Mouse (Mus musculus) limb, embryonic 11.5 days (tissue): ENCODE data around the gene Il7r. TPM values are rescaled to one million over a fixed set of nuclear protein-coding genes. Genes with fewer than 3 reads are reported as not detected.

Experiments
- ATAC-seq: fragments of 200-750 bp; cut with Nextera tagmentation; 2 replicates; pipeline ENCODE4 v1.8.0; 2017; ENCODE audit warnings: low read depth; ENCODE audit not compliant: insufficient number of reproducible peaks, low FRiP score, low TSS enrichment
- DNase-seq: peaks from one replicate; pipeline ENCODE4 v3.0.0-alpha.2; 2015; ENCODE audit warnings: low spot score
- H3K27ac ChIP-seq: fragments of 300-500 bp; sonication (generic); replicated peaks from 2 replicates; pipeline ENCODE4 v1.5.1; 2014; ENCODE audit warnings: low read depth, mild to moderate bottlenecking, low read length
- H3K27me3 ChIP-seq: fragments of 300-500 bp; sonication (generic); 2 replicates; pipeline ENCODE4 v1.6.1; 2014; ENCODE audit warnings: mild to moderate bottlenecking, low read length, mixed read lengths; ENCODE audit not compliant: control insufficient read depth, insufficient read depth
- H3K36me3 ChIP-seq: fragments of 300-500 bp; sonication (generic); 2 replicates; pipeline ENCODE4 v1.6.1; 2014; ENCODE audit warnings: mild to moderate bottlenecking, low read length, moderate library complexity, mixed read lengths; ENCODE audit not compliant: control insufficient read depth, insufficient read depth
- H3K4me1 ChIP-seq: fragments of 300-500 bp; sonication (generic); 2 replicates; pipeline ENCODE4 v1.6.1; 2014; ENCODE audit warnings: low read length, mixed read lengths; ENCODE audit not compliant: control insufficient read depth, insufficient read depth
- H3K4me2 ChIP-seq: fragments of 300-500 bp; sonication (generic); 2 replicates; pipeline ENCODE4 v1.6.1; 2014; ENCODE audit warnings: low read depth, mild to moderate bottlenecking, moderate library complexity; ENCODE audit not compliant: severe bottlenecking
- H3K4me3 ChIP-seq: fragments of 300-500 bp; sonication (generic); 2 replicates; pipeline ENCODE4 v1.5.1; 2014; ENCODE audit warnings: low read depth, low read length
- H3K9ac ChIP-seq: fragments of 300-500 bp; sonication (generic); 2 replicates; pipeline ENCODE4 v1.6.1; 2014; ENCODE audit warnings: mild to moderate bottlenecking, low read length
- H3K9me3 ChIP-seq: fragments of 300-500 bp; sonication (generic); 2 replicates; pipeline ENCODE4 v1.6.1; 2016; ENCODE audit warnings: low read length; ENCODE audit not compliant: control insufficient read depth
- WGBS: fragments of 180-500 bp; shearing (Covaris S2); extraction: QIAGEN DNeasy Blood & Tissue Kit; methylation state at CpG from one replicate; pipeline ENCODE4 v1.1.7; 2014; 5-methylcytosine and 5-hydroxymethylcytosine counted together
- polyA plus RNA-seq: library from polyadenylated mRNA; unstranded; fragments of >200 nt; fragmentation: Nextera tagmentation; extraction: Ambion mirVana; gene quantifications from 2 replicates; pipeline ENCODE4 v1.2.1, GENCODE M21; 2014

The Il7r gene
- polyA plus RNA-seq = 0.06 and 0.12 TPM in 2 replicates

DNA sequence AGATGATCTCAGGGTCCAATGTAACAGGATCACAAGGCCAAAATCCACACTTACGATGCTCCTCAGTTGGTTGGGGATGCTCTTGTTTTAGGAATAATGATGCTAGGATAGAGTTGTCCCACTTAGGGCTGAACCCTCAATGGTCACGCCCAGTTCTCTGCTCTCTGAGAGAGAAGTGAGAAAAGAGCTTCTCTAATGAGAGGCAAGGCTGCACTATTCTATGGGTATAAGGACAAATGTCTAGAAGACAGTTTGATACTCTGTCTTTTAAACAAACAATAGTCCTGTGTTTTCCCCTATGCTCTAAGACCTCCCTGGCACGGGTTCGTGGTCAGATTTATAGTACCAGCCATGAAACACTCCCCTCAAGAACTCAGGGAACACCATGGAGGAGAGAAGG lies at the start of gene Il7r:
Gene Il7r (minus strand): TSS at position 101 of the 400 bp plus-strand sequence.
- H3K9me3 ChIP-seq = no peaks in the 10 kb centered on the region
- no peak within 1 kb of the TSS for H3K4me2 ChIP-seq
- 90% methylated on average over 4 of the region's 4 CpGs for WGBS
- no peaks in the 10 kb centered on the region for H3K27me3 ChIP-seq
- DNase-seq (no peak), ATAC-seq (no peak)
- H3K4me3 ChIP-seq = no peak within 1 kb of the TSS
- no peak within 1 kb of the TSS for H3K9ac ChIP-seq
- no peaks in the 10 kb centered on the region for H3K36me3 ChIP-seq
- no peak within 1 kb of the TSS for H3K27ac ChIP-seq
- no peaks in the 10 kb centered on the region for H3K4me1 ChIP-seq

DNA sequence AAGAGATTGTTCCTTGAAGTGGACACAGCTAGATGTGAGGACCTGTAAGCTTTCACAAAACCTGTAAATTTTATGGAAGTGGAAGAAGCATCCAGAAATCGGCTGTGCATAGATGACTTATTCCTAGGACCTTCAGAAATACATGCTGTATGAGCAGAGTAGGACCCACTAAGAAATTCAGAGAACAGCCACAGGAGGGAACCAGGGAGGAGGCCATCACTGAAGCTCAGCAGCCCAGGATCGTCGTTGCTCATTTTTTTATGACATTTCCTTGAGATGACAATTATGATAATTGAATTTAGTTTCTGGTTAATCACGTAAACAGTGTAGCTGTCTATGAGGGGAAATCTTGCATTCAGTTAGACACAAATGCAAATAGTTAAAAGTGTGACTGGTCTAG lies 47.3 kb upstream of the Il7r start:
- WGBS = 84% methylated on average over 4 of the region's 4 CpGs
- Histone ChIP-seq H3K9ac (no peak overlapping the region), H3K27me3 (no peaks in the 10 kb centered on the region), H3K27ac (no peak overlapping the region), H3K4me2 (no peak overlapping the region), H3K36me3 (no peaks in the 10 kb centered on the region), H3K4me1 (no peaks in the 10 kb centered on the region), H3K4me3 (no peak overlapping the region), H3K9me3 (no peaks in the 10 kb centered on the region)
- DNase-seq (no peak), ATAC-seq (no peak)

DNA sequence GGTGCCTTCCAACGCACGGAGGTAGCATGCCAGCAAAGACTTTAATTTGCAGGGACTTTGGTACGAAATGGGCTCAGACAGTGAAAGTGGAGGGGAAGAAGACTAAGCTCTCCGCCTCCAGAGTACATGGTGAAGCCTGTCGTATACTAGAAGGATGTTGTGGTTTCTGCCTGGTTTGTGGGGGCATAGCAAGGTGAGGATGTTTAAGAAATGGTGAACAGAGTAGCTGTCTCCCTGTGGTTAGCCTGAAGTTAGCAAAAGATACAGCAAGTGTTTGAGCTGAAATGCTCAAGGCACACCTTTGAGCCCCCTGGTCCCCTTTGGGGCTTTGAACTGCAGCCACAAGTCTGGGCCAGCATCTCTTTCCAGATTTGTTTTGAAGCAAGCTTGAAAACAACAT lies 44.8 kb upstream of the Il7r start:
- WGBS = 87% methylated on average over 5 of the region's 5 CpGs
- no peak for DNase-seq
- ATAC-seq = no peak
- Histone ChIP-seq H3K4me1 (no peaks in the 10 kb centered on the region), H3K27me3 (no peaks in the 10 kb centered on the region), H3K36me3 (no peaks in the 10 kb centered on the region), H3K4me2 (no peak overlapping the region), H3K4me3 (no peak overlapping the region), H3K9ac (no peak overlapping the region), H3K9me3 (no peaks in the 10 kb centered on the region), H3K27ac (no peak overlapping the region)

DNA sequence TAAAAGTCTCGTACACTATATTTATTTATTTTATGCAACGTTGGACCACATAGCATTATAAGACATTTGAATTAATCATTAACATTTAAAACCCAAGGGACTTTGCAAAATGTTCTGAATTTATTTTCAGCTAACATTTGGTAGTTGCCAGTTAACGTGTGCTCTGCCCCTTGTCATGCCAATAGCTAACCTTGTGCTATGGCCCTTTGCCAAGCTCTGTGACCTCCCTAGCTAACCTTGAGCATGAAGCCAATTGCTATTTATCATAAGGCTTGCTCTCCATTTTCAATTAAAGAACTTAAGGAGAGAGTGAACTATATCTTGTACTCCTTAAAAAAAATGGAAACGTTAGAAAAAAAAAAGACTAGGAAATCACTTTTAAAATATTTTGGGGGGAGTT lies 43.4 kb upstream of the Il7r start:
- H3K9ac ChIP-seq = no peak overlapping the region
- H3K9me3 ChIP-seq = no peaks in the 10 kb centered on the region
- DNase-seq (no peak), ATAC-seq (no peak)
- no peak overlapping the region for H3K27ac ChIP-seq
- H3K27me3 ChIP-seq = no peaks in the 10 kb centered on the region
- 89% methylated on average over 4 of the region's 4 CpGs for WGBS
- no peak overlapping the region for H3K4me2 ChIP-seq
- no peak overlapping the region for H3K4me3 ChIP-seq
- H3K36me3 ChIP-seq = no peaks in the 10 kb centered on the region
- no peaks in the 10 kb centered on the region for H3K4me1 ChIP-seq

DNA sequence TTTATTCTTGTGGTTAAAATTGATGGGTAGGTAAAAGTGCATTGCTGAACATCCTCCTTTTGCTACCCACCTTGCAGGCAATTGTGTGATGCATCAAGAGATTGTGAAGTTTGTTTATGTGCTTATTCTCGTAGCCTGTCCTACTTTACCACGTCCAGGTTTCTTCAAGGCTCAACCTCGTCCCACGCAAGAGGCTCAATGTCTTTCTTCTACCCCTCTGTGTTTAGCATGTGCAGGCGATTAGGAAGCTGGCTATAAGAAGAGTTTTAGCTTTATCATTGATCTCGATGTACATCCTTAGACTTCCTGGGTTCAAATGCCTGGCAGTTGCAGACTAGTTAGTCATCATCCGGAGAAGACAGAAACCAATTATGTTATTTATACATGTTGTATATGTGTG lies 42.7 kb upstream of the Il7r start:
- 86% methylated on average over 7 of the region's 7 CpGs for WGBS
- Histone ChIP-seq H3K9me3 (no peaks in the 10 kb centered on the region), H3K36me3 (no peaks in the 10 kb centered on the region), H3K4me1 (no peaks in the 10 kb centered on the region), H3K4me3 (no peak overlapping the region), H3K9ac (no peak overlapping the region), H3K27ac (no peak overlapping the region), H3K4me2 (no peak overlapping the region), H3K27me3 (no peaks in the 10 kb centered on the region)
- ATAC-seq = no peak
- DNase-seq = no peak

DNA sequence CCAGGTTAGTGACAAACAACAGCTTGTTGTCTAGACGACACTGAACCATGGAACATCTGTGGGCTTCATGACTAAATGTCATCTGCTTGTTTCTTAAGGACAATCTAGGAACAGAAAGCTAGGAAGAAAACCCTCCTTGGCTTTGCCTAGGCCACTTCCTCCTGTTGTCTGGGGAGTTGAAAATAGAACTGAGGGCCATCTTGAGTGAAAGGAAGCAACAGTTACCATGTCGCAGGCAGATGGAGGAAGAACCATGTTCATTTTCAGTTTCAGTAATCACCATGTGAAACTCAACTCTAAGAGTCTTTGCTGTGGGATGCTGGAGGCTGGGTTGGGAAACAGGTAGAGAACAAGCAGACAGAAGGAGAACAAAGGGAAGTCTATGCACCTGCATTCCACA lies 41.9 kb upstream of the Il7r start:
- Histone ChIP-seq H3K27ac (no peak overlapping the region), H3K36me3 (no peaks in the 10 kb centered on the region), H3K4me3 (no peak overlapping the region), H3K9me3 (no peaks in the 10 kb centered on the region), H3K9ac (no peak overlapping the region), H3K4me1 (no peaks in the 10 kb centered on the region), H3K4me2 (no peak overlapping the region), H3K27me3 (no peaks in the 10 kb centered on the region)
- ATAC-seq (no peak), DNase-seq (no peak)
- 86% methylated on average over 2 of the region's 2 CpGs for WGBS

DNA sequence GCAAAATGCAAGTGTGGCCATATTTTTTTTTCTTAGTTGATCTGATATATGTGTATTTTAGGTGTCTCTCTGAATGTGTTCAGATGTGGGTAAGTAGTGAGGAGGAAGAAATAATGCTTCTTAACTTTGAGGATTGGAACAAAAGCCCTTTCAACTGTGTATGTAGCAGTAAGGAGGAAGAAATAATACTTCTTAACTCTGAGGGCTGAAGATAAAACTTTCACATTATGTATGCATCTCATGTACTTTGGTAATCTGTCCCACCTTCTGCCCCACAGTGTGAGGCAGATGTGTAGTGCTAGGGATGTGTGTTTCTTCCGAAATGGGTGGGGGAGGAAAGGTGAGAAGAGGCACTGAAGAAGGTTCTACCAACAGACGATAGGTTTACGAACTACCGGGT lies 37.3 kb upstream of the Il7r start:
- 86% methylated on average over 4 of the region's 4 CpGs for WGBS
- ATAC-seq (no peak), DNase-seq (no peak)
- no peaks in the 10 kb centered on the region for H3K27me3 ChIP-seq
- no peaks in the 10 kb centered on the region for H3K9me3 ChIP-seq
- no peak overlapping the region for H3K27ac ChIP-seq
- H3K4me2 ChIP-seq = no peak overlapping the region
- H3K4me3 ChIP-seq = no peak overlapping the region
- no peaks in the 10 kb centered on the region for H3K4me1 ChIP-seq
- H3K36me3 ChIP-seq = no peaks in the 10 kb centered on the region
- H3K9ac ChIP-seq = no peak overlapping the region

DNA sequence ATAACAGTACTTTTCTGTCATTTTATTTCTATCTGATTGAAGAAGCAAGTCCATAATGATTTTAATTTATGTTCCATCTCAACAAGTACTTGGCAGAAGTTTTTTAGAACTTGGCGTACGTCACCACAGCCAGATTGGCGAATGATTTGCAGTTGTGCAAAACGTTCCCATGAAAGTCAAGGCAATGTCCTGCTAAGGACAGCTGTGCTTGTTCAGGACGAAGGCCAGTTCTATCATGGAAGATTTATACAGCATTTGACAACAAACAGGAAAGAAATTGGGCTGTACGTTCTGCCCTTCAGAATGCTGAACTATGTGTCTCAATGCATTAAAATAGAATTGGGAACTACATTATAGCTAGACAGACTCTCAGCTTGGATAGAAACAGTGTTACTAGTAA lies 35.4 kb upstream of the Il7r start:
- Histone ChIP-seq H3K9ac (no peak overlapping the region), H3K36me3 (no peaks in the 10 kb centered on the region), H3K27me3 (no peaks in the 10 kb centered on the region), H3K4me3 (no peak overlapping the region), H3K27ac (no peak overlapping the region), H3K4me2 (no peak overlapping the region), H3K4me1 (no peaks in the 10 kb centered on the region), H3K9me3 (no peaks in the 10 kb centered on the region)
- ATAC-seq (no peak), DNase-seq (no peak)
- 74% methylated on average over 6 of the region's 6 CpGs for WGBS

DNA sequence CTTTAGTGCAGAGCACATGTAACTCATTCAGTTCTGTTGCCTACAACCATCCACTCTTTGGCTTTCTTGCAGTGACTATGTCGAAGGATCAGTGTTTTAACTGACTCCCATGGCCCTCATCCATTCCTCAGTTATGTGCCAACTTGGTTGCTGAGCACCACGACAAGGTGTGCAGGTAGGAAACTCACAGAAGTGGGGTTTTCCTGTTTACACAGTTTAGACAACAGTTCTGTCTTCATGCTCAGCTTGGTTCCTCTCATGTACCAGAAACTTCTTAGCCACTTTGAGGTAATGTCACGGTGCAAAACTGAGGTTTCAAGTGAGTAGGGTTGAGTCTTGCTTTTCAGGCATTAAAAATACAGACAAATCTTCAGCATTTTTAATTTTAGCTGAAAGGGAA lies 34.2 kb upstream of the Il7r start:
- Histone ChIP-seq H3K36me3 (no peaks in the 10 kb centered on the region), H3K4me3 (no peak overlapping the region), H3K9me3 (no peaks in the 10 kb centered on the region), H3K27ac (no peak overlapping the region), H3K4me1 (no peaks in the 10 kb centered on the region), H3K4me2 (no peak overlapping the region), H3K27me3 (no peaks in the 10 kb centered on the region), H3K9ac (no peak overlapping the region)
- ATAC-seq = no peak
- DNase-seq = no peak
- 86% methylated on average over 3 of the region's 3 CpGs for WGBS
